Mouse (Mus musculus): Measurements from ENCODE around the gene Ppp5c. TPM values are rescaled to one million over a fixed set of nuclear protein-coding genes. Genes with fewer than 3 reads are reported as not detected.
A peak's percentile ranks its signal among the peaks of the same experiment; 100 is the strongest.

The Ppp5c gene
- total and polyA plus RNA-seq, 2 experiments from 2014 or later: 65.7 to 137 TPM

- Histone ChIP-seq H3K9ac (no peak overlapping the region), H3K4me2 (ENCODE audit: low read depth) (no peak overlapping the region), H3K36me3 (ENCODE audit: insufficient read depth) (no peaks in the 10 kb centered on the region), H3K4me1 (ENCODE audit: insufficient read depth) (no peaks in the 10 kb centered on the region), H3K27me3 (ENCODE audit: insufficient read depth, low read length) (no peaks in the 10 kb centered on the region), H3K27ac (ENCODE audit: low read depth, low read length) (no peak overlapping the region), H3K4me3 (ENCODE audit: low read depth, low read length) (no peak overlapping the region), H3K9me3 (ENCODE audit: low read length) (no peaks in the 10 kb centered on the region)
- WGBS: 11% methylated on average over 16 of the region's 17 CpGs
- TF ChIP-seq CTCF (IDR thresholded peaks at IDR 0.05; ENCODE audit: low read depth): peak; percentile 78
- DNase-seq (no peak), ATAC-seq (0 out of 2 replicates have a peak, but pooled peaks have one; percentile 21)
These were observed 23.3 kb upstream of the Ppp5c start for GRCm38 (mm10) chr7:17050933-17051594.

- Histone ChIP-seq H3K27ac (ENCODE audit: low read depth, low read length) (no peak overlapping the region), H3K9ac (no peak overlapping the region), H3K4me3 (ENCODE audit: low read depth, low read length) (no peak overlapping the region), H3K36me3 (ENCODE audit: insufficient read depth) (no peaks in the 10 kb centered on the region), H3K27me3 (ENCODE audit: insufficient read depth, low read length) (no peaks in the 10 kb centered on the region), H3K4me1 (ENCODE audit: insufficient read depth) (no peaks in the 10 kb centered on the region), H3K9me3 (ENCODE audit: low read length) (no peaks in the 10 kb centered on the region), H3K4me2 (ENCODE audit: low read depth) (no peak overlapping the region)
- TF ChIP-seq CTCF (IDR thresholded peaks at IDR 0.05; ENCODE audit: low read depth): no peak
- 68% methylated on average over 11 of the region's 11 CpGs for WGBS
- ATAC-seq: no peak
- no peak for DNase-seq
These were observed 22.8 kb upstream of the Ppp5c start for GRCm38 (mm10) chr7:17050491-17050890.

- 90% methylated on average over 10 of the region's 10 CpGs for WGBS
- no peak overlapping the region for H3K4me2 ChIP-seq (ENCODE audit: low read depth)
- no peak for TF ChIP-seq CTCF (IDR thresholded peaks at IDR 0.05; ENCODE audit: low read depth)
- H3K4me1 ChIP-seq (ENCODE audit: insufficient read depth): no peaks in the 10 kb centered on the region
- no peaks in the 10 kb centered on the region for H3K27me3 ChIP-seq (ENCODE audit: insufficient read depth, low read length)
- H3K4me3 ChIP-seq (ENCODE audit: low read depth, low read length): no peak overlapping the region
- DNase-seq (no peak), ATAC-seq (no peak)
- H3K9ac ChIP-seq: no peak overlapping the region
- no peak overlapping the region for H3K27ac ChIP-seq (ENCODE audit: low read depth, low read length)
- no peaks in the 10 kb centered on the region for H3K9me3 ChIP-seq (ENCODE audit: low read length)
- H3K36me3 ChIP-seq (ENCODE audit: insufficient read depth): no peaks in the 10 kb centered on the region
These were observed 20.9 kb upstream of the Ppp5c start for GRCm38 (mm10) chr7:17048431-17049190.

GRCm38 (mm10) chr7:17047041-17047682 lies 19.4 kb upstream of the Ppp5c start:
- H3K9me3 ChIP-seq (ENCODE audit: low read length): no peaks in the 10 kb centered on the region
- no peak overlapping the region for H3K4me3 ChIP-seq (ENCODE audit: low read depth, low read length)
- no peaks in the 10 kb centered on the region for H3K4me1 ChIP-seq (ENCODE audit: insufficient read depth)
- TF ChIP-seq CTCF (IDR thresholded peaks at IDR 0.05; ENCODE audit: low read depth): no peak
- DNase-seq (no peak), ATAC-seq (no peak)
- H3K9ac ChIP-seq: no peak overlapping the region
- no peaks in the 10 kb centered on the region for H3K36me3 ChIP-seq (ENCODE audit: insufficient read depth)
- WGBS: 79% methylated on average over 5 of the region's 5 CpGs
- H3K27ac ChIP-seq (ENCODE audit: low read depth, low read length): no peak overlapping the region
- no peaks in the 10 kb centered on the region for H3K27me3 ChIP-seq (ENCODE audit: insufficient read depth, low read length)
- no peak overlapping the region for H3K4me2 ChIP-seq (ENCODE audit: low read depth)

GRCm38 (mm10) chr7:17045743-17046142 lies 18.0 kb upstream of the Ppp5c start:
- DNase-seq: no peak

GRCm38 (mm10) chr7:17039373-17039772 lies 11.6 kb upstream of the Ppp5c start:
- no peak for TF ChIP-seq CTCF (IDR thresholded peaks at IDR 0.05; ENCODE audit: low read depth)

More at GRCm38 (mm10) chr7:17045743-17046142, 18.0 kb upstream of the Ppp5c start:
- no peaks in the 10 kb centered on the region for H3K4me1 ChIP-seq (ENCODE audit: insufficient read depth)
- no peaks in the 10 kb centered on the region for H3K36me3 ChIP-seq (ENCODE audit: insufficient read depth)
- 36% methylated on average over 1 of the region's 1 CpGs for WGBS
- TF ChIP-seq CTCF (IDR thresholded peaks at IDR 0.05; ENCODE audit: low read depth): no peak
- no peaks in the 10 kb centered on the region for H3K9me3 ChIP-seq (ENCODE audit: low read length)
- H3K4me3 ChIP-seq (ENCODE audit: low read depth, low read length): no peak overlapping the region
- H3K27ac ChIP-seq (ENCODE audit: low read depth, low read length): no peak overlapping the region
- ATAC-seq: no peak
- H3K4me2 ChIP-seq (ENCODE audit: low read depth): no peak overlapping the region
- no peaks in the 10 kb centered on the region for H3K27me3 ChIP-seq (ENCODE audit: insufficient read depth, low read length)
- no peak overlapping the region for H3K9ac ChIP-seq

More at GRCm38 (mm10) chr7:17039373-17039772, 11.6 kb upstream of the Ppp5c start:
- H3K27ac ChIP-seq (ENCODE audit: low read depth, low read length): no peak overlapping the region
- no peaks in the 10 kb centered on the region for H3K9me3 ChIP-seq (ENCODE audit: low read length)
- ATAC-seq (no peak), DNase-seq (no peak)
- no peaks in the 10 kb centered on the region for H3K36me3 ChIP-seq (ENCODE audit: insufficient read depth)
- no peaks in the 10 kb centered on the region for H3K4me1 ChIP-seq (ENCODE audit: insufficient read depth)
- H3K27me3 ChIP-seq (ENCODE audit: insufficient read depth, low read length): no peaks in the 10 kb centered on the region
- H3K9ac ChIP-seq: no peak overlapping the region
- no peak overlapping the region for H3K4me2 ChIP-seq (ENCODE audit: low read depth)
- 94% methylated on average over 7 of the region's 7 CpGs for WGBS
- H3K4me3 ChIP-seq (ENCODE audit: low read depth, low read length): no peak overlapping the region
